Mouse (Mus musculus) forelimb bud, embryonic 11.5 days (tissue): Measurements from ENCODE around the gene Acads.
"Not testable (repeated sequence)": the region's sequence is repeated elsewhere in the genome, so short reads cannot be mapped to it uniquely, and the experiment has no call there.

Experiments used
- DNase-seq: peaks from one replicate; pipeline ENCODE4 v3.0.0-alpha.2; 2012; ENCODE audit warnings: low read depth, low spot score

Gene Acads

GRCm38 (mm10) chr5:115149675-115150459, 30.7 kb upstream of the Acads start:
- DNase-seq, result no peak

GRCm38 (mm10) chr5:115148872-115149271, 29.7 kb upstream of the Acads start:
- not testable (repeated sequence) for DNase-seq

- DNase-seq, result no peak
Observed at GRCm38 (mm10) chr5:115148378-115148777, 29.2 kb upstream of the Acads start.

- no peak for DNase-seq
Observed at GRCm38 (mm10) chr5:115147388-115147787, 28.2 kb upstream of the Acads start.

GRCm38 (mm10) chr5:115146747-115147130, 27.6 kb upstream of the Acads start:
- DNase-seq, result no peak

GRCm38 (mm10) chr5:115145976-115146746, 27.0 kb upstream of the Acads start:
- no peak for DNase-seq

GRCm38 (mm10) chr5:115145253-115145968, 26.3 kb upstream of the Acads start:
- DNase-seq, result no peak

- DNase-seq, result no peak
Observed at GRCm38 (mm10) chr5:115144471-115144870, 25.3 kb upstream of the Acads start.

- no peak for DNase-seq
Observed at GRCm38 (mm10) chr5:115143552-115143951, 24.4 kb upstream of the Acads start.

GRCm38 (mm10) chr5:115142166-115142697, 23.1 kb upstream of the Acads start:
- no peak for DNase-seq

- no peak for DNase-seq
Observed at GRCm38 (mm10) chr5:115140726-115141125, 21.6 kb upstream of the Acads start.

GRCm38 (mm10) chr5:115139124-115139523, 20.0 kb upstream of the Acads start:
- no peak for DNase-seq

- DNase-seq, result peak; percentile 79
Observed at GRCm38 (mm10) chr5:115134234-115135165, 15.4 kb upstream of the Acads start, which contains the start of gene Unc119b. Gene Unc119b, minus strand, starts transcription at chr5:115134975.

GRCm38 (mm10) chr5:115133358-115134066, 14.4 kb upstream of the Acads start:
- DNase-seq, result no peak

GRCm38 (mm10) chr5:115132465-115132864, 13.3 kb upstream of the Acads start:
- no peak for DNase-seq

- no peak for DNase-seq
Observed at GRCm38 (mm10) chr5:115129328-115129727, 10.2 kb upstream of the Acads start.

- DNase-seq, result no peak
Observed at GRCm38 (mm10) chr5:115127421-115128179, 8.5 kb upstream of the Acads start.

GRCm38 (mm10) chr5:115126578-115127312, 7.6 kb upstream of the Acads start:
- no peak for DNase-seq
